Mouse (Mus musculus): Measurements from ENCODE around the gene Gpr142. TPM values are rescaled to one million over a fixed set of nuclear protein-coding genes. Genes with fewer than 3 reads are reported as not detected.
A peak's percentile ranks its signal among the peaks of the same experiment; 100 is the strongest.

Gene Gpr142
- total and polyA plus RNA-seq, 2 experiments from 2014 or later: not detected

DNA sequence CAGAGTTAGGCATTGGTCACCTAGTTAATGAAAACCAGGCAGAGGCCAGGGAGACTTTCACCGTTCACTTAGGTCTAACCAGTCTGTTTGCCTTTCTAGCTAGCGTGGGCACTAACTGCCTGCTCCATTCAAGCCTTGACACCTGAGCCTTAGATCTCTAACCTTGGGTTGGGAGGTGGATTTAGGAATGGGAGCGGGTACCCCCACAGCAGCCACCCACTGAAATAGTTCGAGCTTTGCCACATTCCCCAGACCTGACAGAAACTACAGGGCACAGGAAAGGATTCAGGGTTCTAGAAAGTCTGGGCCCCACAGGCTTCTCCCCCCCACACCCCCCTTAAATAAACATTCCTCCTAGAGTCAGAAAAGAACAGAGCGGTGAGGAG is 51.3 kb downstream of the Gpr142 start:
- Histone ChIP-seq H3K9me3 (replicated peaks; ENCODE audit: control insufficient read depth, low read length) (no peaks in the 10 kb centered on the region), H3K4me1 (ENCODE audit: control insufficient read depth, insufficient read depth) (0 out of 2 replicates have a peak, but pooled peaks cover 3% of the 10 kb centered on the region), H3K9ac (replicated peaks; ENCODE audit: low read depth, low read length) (no peak overlapping the region), H3K36me3 (replicated peaks; ENCODE audit: control insufficient read depth, insufficient read depth, low read length) (no peaks in the 10 kb centered on the region), H3K4me3 (ENCODE audit: low read depth, low read length) (peak overlapping the region; percentile 67; the same call in 1 of the 2 replicates), H3K4me2 (ENCODE audit: low read depth, low read length) (peak overlapping the region; percentile 94), H3K27ac (ENCODE audit: low read depth) (no peak overlapping the region), H3K27me3 (ENCODE audit: control insufficient read depth, insufficient read depth, low read length) (peaks cover 16% of the 10 kb centered on the region)
- DNase-seq (ENCODE audit: low spot score): no peak
- no peak for ATAC-seq (ENCODE audit: insufficient read depth, low read depth)
- WGBS: 68% methylated on average over 5 of the region's 5 CpGs
- TF ChIP-seq CTCF (IDR thresholded peaks at IDR 0.05; ENCODE audit: low read depth) (no peak), EP300 (IDR thresholded peaks at IDR 0.05; ENCODE audit: low read depth) (no peak)

DNA sequence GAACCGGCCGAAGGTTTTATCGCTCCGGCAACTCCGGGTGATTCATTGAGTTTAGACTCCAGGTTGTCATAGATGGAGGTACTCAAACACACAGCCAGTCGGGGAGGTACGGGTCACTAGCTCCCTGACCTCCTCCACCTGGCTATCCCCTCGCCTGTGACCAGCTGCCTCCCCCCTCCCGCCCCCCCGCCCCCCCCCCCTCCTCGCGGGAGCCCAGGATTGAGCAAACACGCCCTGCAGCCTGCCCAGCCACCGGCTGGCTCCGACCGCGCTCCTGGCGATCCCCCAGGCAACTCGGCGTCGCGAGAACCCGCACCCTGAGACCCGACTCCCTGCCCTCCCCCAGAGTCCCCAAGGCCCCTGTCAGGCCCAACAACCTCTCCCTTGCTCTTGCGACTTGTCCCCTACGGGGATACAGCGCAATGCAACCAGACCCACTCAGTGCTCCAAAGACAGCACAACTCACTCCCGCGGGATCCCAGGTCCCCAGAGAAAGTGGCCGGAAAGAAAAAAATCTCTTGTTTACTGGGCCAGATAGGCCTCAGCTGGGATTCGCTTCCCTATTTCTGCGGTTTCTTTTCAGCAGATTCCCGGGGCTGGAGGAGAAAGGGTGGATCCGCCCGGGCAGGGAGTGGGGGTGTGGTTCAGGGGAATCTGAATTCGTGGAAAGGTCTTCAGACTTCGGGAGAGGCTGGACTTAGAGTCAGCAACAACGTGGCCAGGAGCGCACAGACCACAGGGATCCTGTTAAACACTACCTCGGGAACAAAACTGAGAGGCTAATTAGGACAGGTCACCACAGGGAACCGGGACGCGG is 51.9 kb downstream of the Gpr142 start, which contains the start of gene Gprc5c:
TSS of gene Gprc5c (plus strand) at position 701 of the 817 bp plus-strand sequence.
- Histone ChIP-seq H3K27me3 (ENCODE audit: control insufficient read depth, insufficient read depth, low read length) (peaks cover 16% of the 10 kb centered on the region), H3K4me3 (ENCODE audit: low read depth, low read length) (peak within 1 kb of the TSS; percentile 67), H3K9me3 (replicated peaks; ENCODE audit: control insufficient read depth, low read length) (no peaks in the 10 kb centered on the region), H3K4me2 (ENCODE audit: low read depth, low read length) (peak within 1 kb of the TSS; percentile 94), H3K36me3 (replicated peaks; ENCODE audit: control insufficient read depth, insufficient read depth, low read length) (no peaks in the 10 kb centered on the region), H3K9ac (replicated peaks; ENCODE audit: low read depth, low read length) (peak within 1 kb of the TSS; percentile 61), H3K4me1 (ENCODE audit: control insufficient read depth, insufficient read depth) (0 out of 2 replicates have a peak, but pooled peaks cover 3% of the 10 kb centered on the region), H3K27ac (ENCODE audit: low read depth) (peak within 1 kb of the TSS; percentile 61)
- DNase-seq (ENCODE audit: low spot score): peak; percentile 36
- no peak for TF ChIP-seq CTCF (IDR thresholded peaks at IDR 0.05; ENCODE audit: low read depth)
- no peak for TF ChIP-seq EP300 (IDR thresholded peaks at IDR 0.05; ENCODE audit: low read depth)
- 4% methylated on average over 28 of the region's 43 CpGs for WGBS
- ATAC-seq (ENCODE audit: insufficient read depth, low read depth): peak; percentile 24; the same call in 1 of the 2 replicates

DNA sequence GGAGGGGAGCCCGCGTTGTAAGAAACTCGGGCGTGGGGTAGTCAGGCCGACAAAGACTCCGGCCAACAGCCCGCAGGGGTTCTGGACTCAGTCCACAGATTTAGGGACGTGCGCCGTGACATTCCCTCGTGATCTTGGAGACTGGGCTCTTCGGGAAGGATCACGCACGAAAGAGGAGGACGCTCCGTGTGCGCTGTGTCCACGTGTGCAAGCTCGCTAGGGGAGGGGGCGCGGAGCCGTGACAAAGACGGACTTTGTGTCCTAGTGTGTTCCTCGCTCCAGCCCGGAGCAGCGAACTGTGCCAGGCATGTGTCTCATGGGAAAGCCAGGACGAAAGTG is 52.5 kb downstream of the Gpr142 start:
- peak overlapping the region; percentile 4; the same call in 1 of the 2 replicates for H3K27ac ChIP-seq (ENCODE audit: low read depth)
- H3K9ac ChIP-seq (replicated peaks; ENCODE audit: low read depth, low read length): peak overlapping the region; percentile 61
- WGBS: under 1% methylated on average over 27 of the region's 27 CpGs
- peak overlapping the region; percentile 67 for H3K4me3 ChIP-seq (ENCODE audit: low read depth, low read length)
- H3K27me3 ChIP-seq (ENCODE audit: control insufficient read depth, insufficient read depth, low read length): peaks cover 16% of the 10 kb centered on the region
- peak overlapping the region; percentile 94 for H3K4me2 ChIP-seq (ENCODE audit: low read depth, low read length)
- H3K9me3 ChIP-seq (replicated peaks; ENCODE audit: control insufficient read depth, low read length): no peaks in the 10 kb centered on the region
- peak; percentile 24; the same call in 1 of the 2 replicates for ATAC-seq (ENCODE audit: insufficient read depth, low read depth)
- no peak for DNase-seq (ENCODE audit: low spot score)
- no peak for TF ChIP-seq CTCF (IDR thresholded peaks at IDR 0.05; ENCODE audit: low read depth)
- TF ChIP-seq EP300 (IDR thresholded peaks at IDR 0.05; ENCODE audit: low read depth): no peak
- H3K4me1 ChIP-seq (ENCODE audit: control insufficient read depth, insufficient read depth): 0 out of 2 replicates have a peak, but pooled peaks cover 3% of the 10 kb centered on the region
- H3K36me3 ChIP-seq (replicated peaks; ENCODE audit: control insufficient read depth, insufficient read depth, low read length): no peaks in the 10 kb centered on the region

DNA sequence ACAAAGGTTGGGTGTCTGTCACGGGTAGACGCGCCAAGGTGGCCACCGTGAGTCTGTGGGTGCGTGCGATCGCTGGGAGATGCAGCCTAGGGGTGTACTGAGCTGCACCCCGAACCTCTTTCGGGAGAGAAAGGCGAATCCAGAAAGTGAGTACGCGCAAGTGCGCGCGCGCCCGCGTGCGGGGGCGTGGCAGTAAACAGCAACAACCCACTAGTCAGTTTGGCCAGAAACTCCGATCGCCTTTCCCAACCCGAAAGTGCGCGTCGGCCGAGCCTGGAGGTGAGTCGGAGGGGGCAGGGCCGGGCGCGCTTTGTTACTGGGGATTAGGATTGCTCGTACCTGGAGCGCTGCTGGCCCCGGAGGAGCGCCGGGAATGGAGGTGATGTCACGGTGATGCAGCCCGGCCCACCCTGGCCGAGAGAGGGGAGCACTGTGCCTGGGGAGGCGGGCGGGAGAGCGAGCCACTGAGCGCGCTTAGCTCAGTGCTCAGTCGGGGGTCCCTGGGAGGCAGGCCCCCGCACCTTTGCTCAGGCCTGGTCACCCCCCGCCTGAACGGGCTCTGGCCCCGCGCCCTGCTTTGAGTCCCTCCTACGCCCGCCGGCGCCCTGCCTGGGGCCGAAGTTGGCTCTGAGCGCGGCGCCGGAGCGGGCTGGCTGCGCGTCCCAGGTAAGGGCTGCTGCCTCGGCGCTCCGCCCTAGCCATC is 53.0 kb downstream of the Gpr142 start:
- Histone ChIP-seq H3K9ac (replicated peaks; ENCODE audit: low read depth, low read length) (peak overlapping the region; percentile 61), H3K4me1 (ENCODE audit: control insufficient read depth, insufficient read depth) (0 out of 2 replicates have a peak, but pooled peaks cover 3% of the 10 kb centered on the region), H3K4me2 (ENCODE audit: low read depth, low read length) (peak overlapping the region; percentile 94), H3K4me3 (ENCODE audit: low read depth, low read length) (peak overlapping the region; percentile 67), H3K27me3 (ENCODE audit: control insufficient read depth, insufficient read depth, low read length) (peaks cover 16% of the 10 kb centered on the region), H3K36me3 (replicated peaks; ENCODE audit: control insufficient read depth, insufficient read depth, low read length) (no peaks in the 10 kb centered on the region), H3K9me3 (replicated peaks; ENCODE audit: control insufficient read depth, low read length) (no peaks in the 10 kb centered on the region), H3K27ac (ENCODE audit: low read depth) (peak overlapping the region; percentile 61)
- WGBS: under 1% methylated on average over 60 of the region's 65 CpGs
- ATAC-seq (ENCODE audit: insufficient read depth, low read depth) (peak; percentile 18), DNase-seq (ENCODE audit: low spot score) (no peak)
- no peak for TF ChIP-seq EP300 (IDR thresholded peaks at IDR 0.05; ENCODE audit: low read depth)

DNA sequence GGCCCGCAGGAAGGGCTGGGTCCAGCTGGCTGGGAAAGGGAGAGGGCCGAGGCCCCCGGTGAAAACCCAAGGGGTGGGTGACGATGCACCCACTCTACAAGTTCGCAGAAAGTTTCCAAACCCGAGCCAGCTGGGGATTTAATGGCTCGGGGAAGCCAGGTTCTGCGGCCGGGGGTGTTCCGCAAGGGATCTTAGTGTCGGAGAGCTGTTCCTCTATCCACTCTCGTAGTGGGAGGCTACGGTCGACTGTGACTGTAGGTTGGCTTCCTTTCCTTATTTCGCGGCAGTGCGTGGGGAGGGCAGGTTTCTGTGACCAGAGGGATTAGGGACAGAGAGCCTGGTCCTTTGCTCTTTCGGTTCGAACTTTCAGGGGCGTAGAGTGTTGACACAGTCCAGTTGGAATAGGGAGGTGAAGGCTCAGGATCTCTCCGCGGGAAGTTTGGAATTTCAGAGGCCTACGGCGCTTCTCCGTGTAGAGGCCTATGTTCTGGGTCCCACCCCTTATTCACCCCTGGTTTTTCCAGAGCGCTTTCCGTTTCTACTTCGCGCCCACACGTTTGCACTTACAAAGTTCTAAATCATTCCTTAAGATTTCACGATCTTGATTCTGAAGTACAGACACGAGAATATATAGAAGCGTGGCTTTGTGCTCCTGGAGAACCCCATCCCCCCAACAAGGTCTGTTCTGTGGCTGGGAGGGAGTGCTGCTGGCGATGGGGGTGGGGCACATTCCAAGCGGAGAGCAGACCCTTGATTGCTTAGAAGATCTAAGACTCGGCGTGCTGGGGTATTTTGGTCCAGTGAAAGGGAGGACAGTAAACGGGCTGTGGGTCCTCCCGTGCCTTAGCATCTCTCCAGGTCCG is 53.8 kb downstream of the Gpr142 start:
- Histone ChIP-seq H3K27me3 (ENCODE audit: control insufficient read depth, insufficient read depth, low read length) (peaks cover 16% of the 10 kb centered on the region), H3K4me3 (ENCODE audit: low read depth, low read length) (peak overlapping the region; percentile 67), H3K9me3 (replicated peaks; ENCODE audit: control insufficient read depth, low read length) (no peaks in the 10 kb centered on the region), H3K27ac (ENCODE audit: low read depth) (peak overlapping the region; percentile 61), H3K4me1 (ENCODE audit: control insufficient read depth, insufficient read depth) (0 out of 2 replicates have a peak, but pooled peaks cover 3% of the 10 kb centered on the region), H3K9ac (replicated peaks; ENCODE audit: low read depth, low read length) (peak overlapping the region; percentile 61), H3K4me2 (ENCODE audit: low read depth, low read length) (peak overlapping the region; percentile 94), H3K36me3 (replicated peaks; ENCODE audit: control insufficient read depth, insufficient read depth, low read length) (no peaks in the 10 kb centered on the region)
- ATAC-seq (ENCODE audit: insufficient read depth, low read depth) (peak; percentile 3; the same call in 1 of the 2 replicates), DNase-seq (ENCODE audit: low spot score) (no peak)
- 2% methylated on average over 40 of the region's 40 CpGs for WGBS
- TF ChIP-seq EP300 (IDR thresholded peaks at IDR 0.05; ENCODE audit: low read depth) (no peak), CTCF (IDR thresholded peaks at IDR 0.05; ENCODE audit: low read depth) (no peak)
